Mouse (Mus musculus) thymus, postnatal 0 days (tissue): Measurements from ENCODE around the gene Cypt14. TPM values are rescaled to one million over a fixed set of nuclear protein-coding genes. Genes with fewer than 3 reads are reported as not detected.
"Not testable (repeated sequence)": the region's sequence is repeated elsewhere in the genome, so short reads cannot be mapped to it uniquely, and the experiment has no call there.

Experiments
- DNase-seq: peaks from one replicate; pipeline ENCODE4 v3.0.0-alpha.2; 2015; ENCODE audit warnings: low spot score
- polyA plus RNA-seq: library from polyadenylated mRNA; unstranded; fragments of >200 nt; fragmentation: Nextera tagmentation; extraction: Ambion mirVana; gene quantifications from 2 replicates; pipeline ENCODE4 v1.2.1, GENCODE M21; 2015

Cypt14 gene
- not detected in 2 replicates for polyA plus RNA-seq

GRCm38 (mm10) chrX:39863504-39863903, at the start of gene Cypt14:
TSS of gene Cypt14 (minus strand) at chrX:39863604.
- not testable (repeated sequence) for DNase-seq
